Mouse (Mus musculus): Measurements from ENCODE around the gene Prp2. TPM values are rescaled to one million over a fixed set of nuclear protein-coding genes. Genes with fewer than 3 reads are reported as not detected.
"Not testable (repeated sequence)": the region's sequence is repeated elsewhere in the genome, so short reads cannot be mapped to it uniquely, and the experiment has no call there.

Gene Prp2
- not detected for polyA plus RNA-seq (2012; fragmentation: generic; extraction: Trizol)
- long read RNA-seq, experiment 1 = 0 reads
- long read RNA-seq, experiment 2 = 0 reads

DNA sequence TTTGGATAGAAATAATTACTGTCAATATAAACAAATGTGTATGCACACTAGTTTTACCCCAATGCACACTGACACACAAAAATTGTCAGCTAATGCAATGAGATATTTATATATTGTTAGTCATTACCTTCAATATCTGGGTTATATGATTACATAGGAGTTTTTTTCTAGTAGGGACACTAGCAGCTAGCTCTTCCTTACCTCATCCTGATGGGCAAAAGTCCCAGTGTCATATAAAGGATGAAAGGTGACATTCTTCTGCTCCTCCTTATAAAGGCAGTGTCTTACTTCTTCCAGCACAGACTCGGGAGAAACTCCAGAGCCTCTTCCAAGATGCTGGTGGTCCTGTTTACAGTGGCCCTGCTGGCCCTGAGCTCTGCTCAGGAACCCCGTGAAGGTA lies at the start of gene Prp2:
Gene Prp2 (plus strand): TSS at position 301 of the 400 bp plus-strand sequence.
- H3ac ChIP-seq (ENCODE audit: control insufficient read depth, insufficient read length, low read depth); H3K36me3 ChIP-seq (ENCODE audit: control insufficient read depth, insufficient read depth); H3K27me3 ChIP-seq (ENCODE audit: control insufficient read depth, insufficient read depth, insufficient read length); H3K79me2 ChIP-seq (ENCODE audit: control insufficient read depth, insufficient read depth); H3K4me3 ChIP-seq (ENCODE audit: insufficient read depth, poor library complexity, severe bottlenecking); H3K79me3 ChIP-seq (ENCODE audit: low read depth): not testable (repeated sequence)

DNA sequence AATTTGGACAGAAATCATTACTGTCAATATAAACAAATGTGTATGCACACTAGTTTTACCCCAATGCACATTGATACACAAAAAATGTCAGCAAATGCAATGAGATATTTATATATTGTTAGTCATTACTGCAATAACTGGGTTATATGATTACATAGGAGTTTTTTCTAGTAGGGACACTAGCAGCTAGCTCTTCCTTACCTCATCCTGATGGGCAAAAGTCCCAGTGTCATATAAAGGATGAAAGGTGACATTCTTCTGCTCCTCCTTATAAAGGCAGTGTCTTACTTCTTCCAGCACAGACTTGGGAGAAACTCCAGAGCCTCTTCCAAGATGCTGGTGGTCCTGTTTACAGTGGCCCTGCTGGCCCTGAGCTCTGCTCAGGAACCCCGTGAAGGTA lies 26.2 kb upstream of the Prp2 start, which contains the start of gene Prh1:
Gene Prh1 (plus strand): TSS at position 301 of the 400 bp plus-strand sequence.
- not testable (repeated sequence) for H3K79me3 ChIP-seq (ENCODE audit: low read depth); H3K79me2 ChIP-seq (ENCODE audit: control insufficient read depth, insufficient read depth); H3ac ChIP-seq (ENCODE audit: control insufficient read depth, insufficient read length, low read depth); H3K4me3 ChIP-seq (ENCODE audit: insufficient read depth, poor library complexity, severe bottlenecking); H3K36me3 ChIP-seq (ENCODE audit: control insufficient read depth, insufficient read depth); H3K27me3 ChIP-seq (ENCODE audit: control insufficient read depth, insufficient read depth, insufficient read length)

- Histone ChIP-seq H3ac (ENCODE audit: control insufficient read depth, insufficient read length, low read depth) (no peak overlapping the region), H3K36me3 (ENCODE audit: control insufficient read depth, insufficient read depth) (no peaks in the 10 kb centered on the region), H3K27me3 (ENCODE audit: control insufficient read depth, insufficient read depth, insufficient read length) (no peaks in the 10 kb centered on the region), H3K4me3 (ENCODE audit: insufficient read depth, poor library complexity, severe bottlenecking) (no peak overlapping the region), H3K79me3 (ENCODE audit: low read depth) (no peaks in the 10 kb centered on the region), H3K79me2 (ENCODE audit: control insufficient read depth, insufficient read depth) (no peaks in the 10 kb centered on the region)
- TF ChIP-seq MYOG (IDR thresholded peaks at IDR 0.05; ENCODE audit: control insufficient read depth, extremely low read depth, insufficient read length) = no peak
- TF ChIP-seq MYOD1 (IDR thresholded peaks at IDR 0.05; ENCODE audit: control insufficient read depth, insufficient read length, low read depth) = no peak
- no peak for TF ChIP-seq CEBPB (IDR thresholded peaks at IDR 0.05; ENCODE audit: low read depth)
- TF ChIP-seq USF1 (IDR thresholded peaks at IDR 0.05; ENCODE audit: low read depth) = no peak
- TF ChIP-seq FOSL1 (IDR thresholded peaks at IDR 0.05; ENCODE audit: insufficient read depth, low read length, poor library complexity, severe bottlenecking) = no peak
- no peak for TF ChIP-seq MAX (IDR thresholded peaks at IDR 0.05)
- TF ChIP-seq CTCF (IDR thresholded peaks at IDR 0.05; ENCODE audit: control insufficient read depth, insufficient read depth, insufficient read length) = no peak
Measured at GRCm38 (mm10) chr6:132649399-132649798, 53.7 kb downstream of the Prp2 start.

Other genes starting within 250 kb of the Prp2 start
- gene Gm8882, start 231.8 kb upstream of the Prp2 start, polyA plus RNA-seq (2012; fragmentation: generic; extraction: Trizol) = not detected
- gene Prh1, start 26.1 kb upstream of the Prp2 start, polyA plus RNA-seq (2012; fragmentation: generic; extraction: Trizol) = not detected
- gene A630073D07Rik, start 55.6 kb downstream of the Prp2 start, polyA plus RNA-seq (2012; fragmentation: generic; extraction: Trizol) = not detected
- not detected for gene Tas2r120, start 61.0 kb downstream of the Prp2 start, polyA plus RNA-seq (2012; fragmentation: generic; extraction: Trizol)
- not detected for gene Tas2r121, start 105.1 kb downstream of the Prp2 start, polyA plus RNA-seq (2012; fragmentation: generic; extraction: Trizol)
- gene Tas2r122, start 116.0 kb downstream of the Prp2 start, polyA plus RNA-seq (2012; fragmentation: generic; extraction: Trizol) = not detected
- not detected for gene Tas2r115, start 142.1 kb downstream of the Prp2 start, polyA plus RNA-seq (2012; fragmentation: generic; extraction: Trizol)
- not detected for gene Tas2r124, start 158.8 kb downstream of the Prp2 start, polyA plus RNA-seq (2012; fragmentation: generic; extraction: Trizol)
- not detected for gene Tas2r102, start 166.2 kb downstream of the Prp2 start, polyA plus RNA-seq (2012; fragmentation: generic; extraction: Trizol)
- gene Tas2r136, start 182.2 kb downstream of the Prp2 start, polyA plus RNA-seq (2012; fragmentation: generic; extraction: Trizol) = not detected
- not detected for gene Tas2r117, start 206.9 kb downstream of the Prp2 start, polyA plus RNA-seq (2012; fragmentation: generic; extraction: Trizol)

Data from C2C12 (cell line).